Mouse (Mus musculus) CH12F3 (cell line): Measurements from ENCODE around the gene Ctu2.

Experiments used
- in situ Hi-C: fragments of 300-500 bp; cut with MboI; formaldehyde crosslinking; loops from 2 replicates; pipeline ENCODE4 v1.14.3; 2020; ENCODE audit warnings: low sequenced_read_pairs

The Ctu2 gene

DNA sequence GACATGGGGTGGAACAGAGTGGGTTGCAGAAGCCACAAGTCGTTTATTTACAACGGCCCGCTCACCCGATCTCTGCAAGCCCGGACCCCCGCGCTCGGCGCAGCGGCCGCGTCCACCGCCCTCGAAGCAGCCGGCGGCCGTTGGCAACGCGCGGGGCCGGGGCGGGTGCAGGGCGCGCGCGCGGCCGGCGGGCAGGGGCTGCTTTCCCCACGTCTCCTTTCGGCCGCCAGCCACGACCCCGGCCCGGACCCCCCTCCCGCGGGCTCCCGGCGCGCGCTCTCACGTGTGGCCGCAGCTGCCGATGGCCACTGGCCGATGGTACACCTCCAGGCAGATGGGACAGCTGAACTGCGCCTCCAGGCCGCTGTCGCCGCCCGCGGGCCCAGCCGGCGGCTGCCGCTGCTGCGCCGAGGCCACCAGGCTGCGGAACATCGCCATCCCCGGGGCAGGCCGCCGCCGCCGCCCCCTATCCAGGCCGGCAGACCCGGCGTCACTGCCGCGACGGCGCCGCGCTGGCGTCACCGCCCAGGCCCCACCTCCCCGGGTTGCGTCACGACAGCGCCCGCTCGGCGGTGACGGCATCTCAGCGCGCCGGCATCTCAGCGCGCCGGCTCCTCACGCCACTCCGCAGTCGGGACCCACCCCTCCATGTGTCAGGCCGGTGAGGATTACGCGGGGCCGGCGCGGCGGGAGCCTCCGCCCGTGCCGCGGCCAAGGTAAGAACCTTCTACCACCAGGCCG lies at the start of gene Ctu2, which contains the start of gene Rnf166:
Gene Ctu2, plus strand, starts transcription at position 564 of the 741 bp plus-strand sequence.
Gene Rnf166, minus strand, starts transcription at position 485 of the 741 bp plus-strand sequence.
- in situ Hi-C loops = no loop called here

- in situ Hi-C loops = no loop called here
These were observed 49.8 kb upstream of the Ctu2 start for GRCm38 (mm10) chr8:122426145-122426544.

- in situ Hi-C loops = no loop called here
These were observed 48.3 kb upstream of the Ctu2 start for GRCm38 (mm10) chr8:122427607-122428006.

DNA sequence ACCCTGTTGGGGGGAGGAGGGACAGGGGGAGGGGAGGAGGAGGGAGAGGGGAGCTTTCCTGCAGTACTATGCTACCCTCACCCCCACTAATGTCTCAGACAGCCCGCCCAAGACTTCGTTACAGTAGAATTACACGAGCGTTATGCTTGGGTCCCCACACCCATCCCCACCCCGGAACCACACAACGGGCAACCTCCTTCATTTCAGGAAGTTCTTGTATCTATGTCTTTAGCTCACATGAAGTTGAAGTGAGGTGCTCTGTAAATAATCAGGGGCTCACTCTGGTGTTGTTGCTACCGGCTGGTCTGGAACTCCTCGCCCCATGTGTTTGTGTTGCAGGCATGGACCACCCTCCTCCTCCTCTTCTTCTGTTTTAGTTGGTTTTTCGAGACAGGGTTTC lies 47.8 kb upstream of the Ctu2 start:
- in situ Hi-C loops = no loop called here

- in situ Hi-C loops = no loop called here
These were observed 45.8 kb upstream of the Ctu2 start for GRCm38 (mm10) chr8:122430058-122430636.

DNA sequence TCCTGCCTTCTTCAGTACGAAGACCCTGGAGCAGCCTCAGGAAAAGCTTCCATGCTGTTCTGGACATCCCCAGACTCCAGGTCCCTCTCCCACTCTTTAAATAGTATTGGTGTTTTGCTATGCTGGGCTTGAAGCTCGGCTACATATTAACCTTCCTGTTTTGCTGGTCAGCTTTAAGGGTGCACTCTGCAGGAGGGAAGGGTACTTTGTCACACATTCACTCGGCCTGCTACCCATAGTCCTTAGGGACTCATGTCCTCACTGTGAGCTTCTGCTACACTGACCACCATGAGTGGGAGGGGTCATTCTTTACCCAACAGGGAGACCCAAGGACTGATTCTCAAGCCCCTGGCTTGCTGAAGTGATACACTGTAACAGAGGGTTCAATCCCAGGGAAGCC lies 45.3 kb upstream of the Ctu2 start:
- in situ Hi-C loops = no loop called here

GRCm38 (mm10) chr8:122431694-122432442 lies 44.1 kb upstream of the Ctu2 start:
- in situ Hi-C loops = no loop called here

- in situ Hi-C loops = no loop called here
These were observed 43.3 kb upstream of the Ctu2 start, which contains the start of gene Cyba for GRCm38 (mm10) chr8:122432443-122433268. TSS of gene Cyba (minus strand) at chr8:122432930.

- in situ Hi-C loops = no loop called here
These were observed 42.6 kb upstream of the Ctu2 start for GRCm38 (mm10) chr8:122433269-122433905.

GRCm38 (mm10) chr8:122435375-122435774 lies 40.6 kb upstream of the Ctu2 start:
- in situ Hi-C loops = no loop called here

DNA sequence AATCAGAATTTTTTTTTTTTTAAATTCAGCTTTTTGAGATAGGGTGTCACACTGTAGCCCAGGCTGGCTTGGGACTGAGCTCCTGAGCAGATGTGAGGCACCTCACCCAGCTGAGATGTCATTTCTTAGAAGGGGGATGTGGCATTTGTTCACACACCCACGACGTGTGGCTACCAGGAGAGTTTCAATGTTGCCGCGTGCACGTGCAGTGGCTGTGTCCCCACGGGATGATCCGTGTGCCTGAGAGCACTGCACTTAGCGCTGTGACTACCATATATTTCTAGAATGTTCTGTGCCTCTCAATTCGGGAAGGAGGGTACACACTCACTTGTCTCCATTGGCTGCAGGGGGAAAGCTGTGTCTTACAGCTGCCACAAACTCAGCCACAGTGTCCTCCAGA lies 39.8 kb upstream of the Ctu2 start:
- in situ Hi-C loops = no loop called here

- in situ Hi-C loops = no loop called here
These were observed 39.3 kb upstream of the Ctu2 start for GRCm38 (mm10) chr8:122436586-122437125.

- in situ Hi-C loops = no loop called here
These were observed 38.1 kb upstream of the Ctu2 start for GRCm38 (mm10) chr8:122437708-122438331.

DNA sequence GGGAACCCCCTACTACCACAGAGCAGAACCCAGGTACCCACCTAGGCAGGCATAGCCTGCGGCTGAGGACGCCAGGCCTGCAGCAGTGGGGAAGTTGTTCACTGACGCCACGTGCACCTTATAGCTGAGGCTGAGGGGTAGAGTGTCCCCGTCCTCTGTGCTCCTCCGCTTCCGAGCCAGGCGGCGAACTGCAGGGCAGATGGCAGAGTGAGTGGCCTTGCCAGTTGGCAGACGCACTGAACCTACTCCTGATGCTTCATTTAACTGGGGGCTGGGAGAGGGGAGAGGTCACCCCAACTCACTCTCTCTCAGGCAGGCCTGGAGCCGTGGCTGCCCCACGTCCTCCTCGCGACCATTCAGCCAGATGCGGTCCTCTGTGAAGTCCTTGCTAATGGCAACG lies 36.6 kb upstream of the Ctu2 start:
- in situ Hi-C loops = no loop called here

DNA sequence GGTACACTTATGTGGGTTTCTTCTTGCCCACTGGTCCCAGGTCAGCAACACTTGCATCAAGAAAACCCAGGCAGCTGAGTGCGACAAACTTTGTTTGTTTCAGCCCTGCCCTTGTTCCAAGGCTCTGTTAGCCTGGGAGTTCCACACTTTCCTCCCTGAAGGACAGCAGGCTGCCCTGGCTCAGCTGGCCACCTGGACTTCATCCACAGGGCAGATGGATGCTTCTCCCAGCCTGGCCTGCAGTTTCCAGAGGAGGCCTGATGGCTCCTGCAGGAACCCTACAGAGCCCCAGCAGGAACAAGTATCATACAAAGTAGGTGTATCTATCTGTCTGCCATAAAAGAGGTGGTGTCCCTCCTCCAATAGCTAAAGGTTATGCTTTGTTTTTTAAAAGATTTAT lies 34.6 kb upstream of the Ctu2 start:
- in situ Hi-C loops = no loop called here

- in situ Hi-C loops = no loop called here
These were observed 33.6 kb upstream of the Ctu2 start for GRCm38 (mm10) chr8:122442356-122442755.

GRCm38 (mm10) chr8:122442781-122443180 lies 33.2 kb upstream of the Ctu2 start:
- in situ Hi-C loops = no loop called here

DNA sequence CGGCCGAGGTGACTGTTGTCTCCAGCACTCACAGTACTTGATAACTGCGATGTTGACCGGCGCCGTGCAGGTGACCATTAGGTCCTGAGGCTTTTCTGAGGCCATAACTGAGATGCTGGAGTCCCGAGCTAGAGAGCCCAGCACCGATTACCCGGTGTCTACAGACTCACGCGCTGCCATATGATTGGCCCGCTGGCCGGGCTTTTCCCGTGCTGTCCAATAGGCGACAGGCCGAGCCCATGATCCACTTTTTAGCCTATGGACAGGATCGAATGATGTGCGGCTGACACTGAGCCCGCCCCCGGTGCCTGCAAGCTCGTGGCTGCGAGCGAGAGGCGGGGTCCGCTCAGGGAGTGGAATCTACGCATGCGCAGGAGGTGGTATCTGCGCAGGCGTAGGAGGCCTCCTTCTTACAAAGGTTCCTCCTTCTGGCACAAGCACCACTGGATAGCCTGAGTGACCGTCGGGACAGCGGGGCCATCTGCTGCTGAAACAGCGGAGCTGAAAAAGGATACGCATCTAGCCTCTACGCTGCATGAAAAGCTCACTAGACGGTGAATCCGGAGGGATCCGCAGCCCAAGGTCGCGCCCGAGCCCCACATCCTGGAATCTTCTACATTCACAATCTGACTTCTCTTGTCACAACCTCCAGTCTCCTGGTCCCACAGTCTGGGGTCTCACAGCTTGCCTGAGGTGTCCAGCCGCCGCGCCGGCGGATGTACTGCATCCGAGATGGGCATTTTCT lies 32.5 kb upstream of the Ctu2 start, which contains the start of gene Mvd:
Gene Mvd, minus strand, starts transcription at position 161 of the 745 bp plus-strand sequence.
- in situ Hi-C loops = no loop called here
